Mouse (Mus musculus): ENCODE data around the gene Abcd3.

DNA sequence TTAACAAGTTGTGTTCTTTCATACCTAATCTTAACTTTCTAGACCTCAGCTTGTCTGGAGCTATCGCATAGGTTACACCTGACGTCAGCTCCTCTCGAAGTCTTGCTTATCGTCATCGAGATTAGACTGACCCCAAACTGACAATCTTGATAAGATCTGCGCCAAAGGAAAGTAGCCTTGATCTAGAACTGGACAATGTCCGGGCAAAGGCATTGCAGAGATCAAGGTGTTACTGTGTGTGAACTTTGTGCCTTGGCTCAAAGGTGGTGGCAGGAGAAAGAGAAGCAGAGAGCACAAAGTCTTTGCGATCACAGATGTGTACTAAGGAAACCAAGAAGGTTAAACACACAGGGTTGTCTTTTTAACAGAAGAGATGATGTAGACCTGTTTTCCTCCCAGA, 25.2 kb upstream of the Abcd3 start:
- TF ChIP-seq POLR2A (IDR thresholded peaks at IDR 0.05; ENCODE audit: control insufficient read depth, low read depth, low read length) (no peak), CTCF (IDR thresholded peaks at IDR 0.05; ENCODE audit: control insufficient read depth, insufficient read depth, insufficient replicate concordance, low read depth, low read length) (no peak)
